In the genomic region with DNA sequence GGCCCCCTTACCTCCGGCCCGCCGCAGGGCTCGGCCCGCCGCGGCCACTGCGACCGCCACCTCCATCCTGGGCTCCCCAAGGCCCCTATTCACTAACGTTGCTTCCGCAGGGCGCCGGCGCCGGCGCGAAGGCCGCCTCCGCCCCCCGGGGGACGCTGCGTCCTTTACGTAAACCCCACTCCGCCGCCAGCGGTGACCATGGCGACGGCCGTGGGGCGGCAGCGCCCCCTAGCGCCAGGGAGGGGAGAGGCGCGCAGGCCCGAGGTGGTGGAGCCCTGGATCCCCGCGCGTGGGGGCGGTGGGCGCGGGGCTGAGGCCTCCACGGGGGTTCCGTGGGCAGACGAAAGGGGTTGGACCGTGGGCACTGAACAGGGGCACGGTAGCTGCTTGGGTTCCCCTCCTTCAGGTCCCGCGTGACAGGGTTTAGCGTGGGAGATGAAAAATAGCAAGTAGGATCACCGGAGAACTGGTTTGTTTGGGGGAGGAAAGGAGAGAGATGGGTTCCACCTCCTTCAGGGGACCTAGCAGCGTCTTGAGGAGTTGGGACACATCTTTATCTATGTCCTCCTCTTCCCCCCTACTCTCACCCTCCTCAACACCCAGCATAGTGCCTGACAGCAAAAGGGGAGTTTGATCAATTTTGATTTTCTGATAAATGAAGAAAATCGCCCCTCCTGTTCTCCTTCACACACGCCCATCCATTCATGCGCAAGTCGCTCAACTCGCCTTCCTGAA, we compare ENCODE assay signal across 8 mouse cellular contexts. TPM values are rescaled to one million over a fixed set of nuclear protein-coding genes. Genes with fewer than 3 reads are reported as not detected.
A peak's percentile ranks its signal among the peaks of the same experiment; 100 is the strongest.
DNase-seq lines count a peak whose midpoint lies in the region; ATAC-seq and TF ChIP-seq lines count a peak whose summit lies in the region.

A gene (minus strand): TSS at position 68 of the 735 bp plus-strand sequence.

- H3K27me3 ChIP-seq in embryonic facial prominence, embryonic 12.5 days: peaks cover 9% of the 10 kb centered on the region; the same call in 1 of the 2 replicates
- peaks cover 74% of the 10 kb centered on the region for H3K27me3 ChIP-seq in heart, embryonic 10.5 days (ENCODE audit: insufficient read depth, poor library complexity, severe bottlenecking)
- H3K27me3 ChIP-seq in kidney, embryonic 16.5 days (ENCODE audit: insufficient read depth, low read length): peaks cover 7% of the 10 kb centered on the region; the same call in 1 of the 2 replicates
- H3K27me3 ChIP-seq in liver, embryonic 14.5 days (ENCODE audit: control insufficient read depth, insufficient read depth, low read length): peaks cover 7% of the 10 kb centered on the region
- no peaks in the 10 kb centered on the region for H3K27me3 ChIP-seq in stomach, embryonic 14.5 days (ENCODE audit: control insufficient read depth, insufficient read depth, low read length)

- H3K4me2 ChIP-seq in embryonic facial prominence, embryonic 12.5 days (replicated peaks): peak within 1 kb of the TSS; percentile 99
- peak within 1 kb of the TSS; percentile 97 for H3K4me2 ChIP-seq in kidney, embryonic 16.5 days (replicated peaks; ENCODE audit: low read depth, low read length)
- H3K4me2 ChIP-seq in liver, embryonic 14.5 days (ENCODE audit: low read depth): peak within 1 kb of the TSS; percentile 55
- peak within 1 kb of the TSS; percentile 96 for H3K4me2 ChIP-seq in stomach, embryonic 14.5 days (replicated peaks; ENCODE audit: low read depth, low read length)

- peak; percentile 76 for TF ChIP-seq CTCF in liver, embryonic 14.5 days (IDR thresholded peaks at IDR 0.05; ENCODE audit: low read depth)

- H3K9ac ChIP-seq in embryonic facial prominence, embryonic 12.5 days: peak within 1 kb of the TSS; percentile 82
- H3K9ac ChIP-seq in kidney, embryonic 16.5 days (replicated peaks; ENCODE audit: low read length): peak within 1 kb of the TSS; percentile 83
- no peak within 1 kb of the TSS for H3K9ac ChIP-seq in liver, embryonic 14.5 days (replicated peaks)
- H3K9ac ChIP-seq in stomach, embryonic 14.5 days (replicated peaks; ENCODE audit: low read depth, low read length): peak within 1 kb of the TSS; percentile 56

- ATAC-seq in embryonic facial prominence, embryonic 12.5 days (ENCODE audit: insufficient number of reproducible peaks, insufficient read depth, low FRiP score, low TSS enrichment): peak; percentile 57
- ATAC-seq in kidney, embryonic 16.5 days (ENCODE audit: low FRiP score, low TSS enrichment): peak; percentile 69; the same call in 1 of the 2 replicates
- peak; percentile 43; the same call in 1 of the 2 replicates for ATAC-seq in liver, embryonic 14.5 days (ENCODE audit: insufficient read depth)
- ATAC-seq in stomach, embryonic 14.5 days (ENCODE audit: insufficient number of reproducible peaks, insufficient read depth, low FRiP score, low read depth): peak; percentile 76

- no peak for TF ChIP-seq EP300 in liver, embryonic 14.5 days (IDR thresholded peaks at IDR 0.05; ENCODE audit: low read depth)

- H3K4me1 ChIP-seq in embryonic facial prominence, embryonic 12.5 days: peaks cover 11% of the 10 kb centered on the region; the same call in 1 of the 2 replicates
- H3K4me1 ChIP-seq in heart, embryonic 10.5 days: peaks cover 25% of the 10 kb centered on the region
- peaks cover 32% of the 10 kb centered on the region for H3K4me1 ChIP-seq in kidney, embryonic 16.5 days (ENCODE audit: insufficient read depth, low read length)
- peaks cover 0 to 7% of the 10 kb centered on the region in 2 experiments; a peak in 1 of 4 replicates for H3K4me1 ChIP-seq in liver, embryonic 14.5 days (replicated peaks; ENCODE audit: control insufficient read depth in 2 of 2, insufficient read depth in 2 of 2, low read length in 1 of 2)
- H3K4me1 ChIP-seq in stomach, embryonic 14.5 days (ENCODE audit: control insufficient read depth, insufficient read depth, low read length): peaks cover 18% of the 10 kb centered on the region

- no peak within 1 kb of the TSS for H3K27ac ChIP-seq in embryonic facial prominence, embryonic 12.5 days
- peak within 1 kb of the TSS; percentile 81 for H3K27ac ChIP-seq in heart, embryonic 10.5 days
- no peak within 1 kb of the TSS for H3K27ac ChIP-seq in kidney, embryonic 16.5 days (ENCODE audit: low read length)
- no peak within 1 kb of the TSS for H3K27ac ChIP-seq in liver, embryonic 14.5 days
- no peak within 1 kb of the TSS for H3K27ac ChIP-seq in stomach, embryonic 14.5 days (ENCODE audit: low read length)

- no peaks in the 10 kb centered on the region for H3K36me3 ChIP-seq in embryonic facial prominence, embryonic 12.5 days
- no peaks in the 10 kb centered on the region for H3K36me3 ChIP-seq in heart, embryonic 10.5 days
- H3K36me3 ChIP-seq in kidney, embryonic 16.5 days (ENCODE audit: insufficient read depth, low read length): no peaks in the 10 kb centered on the region
- no peaks in the 10 kb centered on the region for H3K36me3 ChIP-seq in liver, embryonic 14.5 days (replicated peaks; ENCODE audit: control insufficient read depth, insufficient read depth, low read depth)
- H3K36me3 ChIP-seq in stomach, embryonic 14.5 days (ENCODE audit: control insufficient read depth, insufficient read depth, low read length): no peaks in the 10 kb centered on the region

- H3K4me3 ChIP-seq in embryonic facial prominence, embryonic 12.5 days: peak within 1 kb of the TSS; percentile 79
- H3K4me3 ChIP-seq in heart, embryonic 10.5 days: peak within 1 kb of the TSS; percentile 77
- H3K4me3 ChIP-seq in kidney, embryonic 16.5 days (ENCODE audit: low read length): peak within 1 kb of the TSS; percentile 73
- H3K4me3 ChIP-seq in liver, embryonic 14.5 days (ENCODE audit: insufficient read depth in 1 of 2, low read depth in 2 of 2, low read length in 2 of 2): peak within 1 kb of the TSS; percentile 39 to 54
- peak within 1 kb of the TSS; percentile 70 for H3K4me3 ChIP-seq in stomach, embryonic 14.5 days (ENCODE audit: low read depth, low read length)

- DNase-seq in 3T3-L1 (ENCODE audit: low read depth, low spot score): peak; percentile 63
- DNase-seq in adrenal gland, postnatal 36 days: peak; percentile 80 to 86
- DNase-seq in heart, embryonic 10.5 days (ENCODE audit: low spot score): peak; percentile 82
- DNase-seq in liver, embryonic 14.5 days (ENCODE audit: low read depth in 3 of 3, low spot score in 3 of 3): no peak
- peak; percentile 62 to 64 for DNase-seq in natural killer cell, adult 2 months (ENCODE audit: low spot score in 2 of 2)

- WGBS in embryonic facial prominence, embryonic 12.5 days: 8% methylated on average over 56 of the region's 56 CpGs
- WGBS in heart, embryonic 10.5 days: 9% methylated on average over 56 of the region's 56 CpGs
- 7% methylated on average over 42 of the region's 56 CpGs for WGBS in kidney, embryonic 16.5 days
- WGBS in liver, embryonic 14.5 days (ENCODE audit: insufficient replicate concordance): 7% methylated on average over 56 of the region's 56 CpGs
- 6% methylated on average over 55 of the region's 56 CpGs for WGBS in stomach, embryonic 14.5 days

- H3K9me3 ChIP-seq in embryonic facial prominence, embryonic 12.5 days: no peaks in the 10 kb centered on the region
- H3K9me3 ChIP-seq in heart, embryonic 10.5 days: no peaks in the 10 kb centered on the region
- no peaks in the 10 kb centered on the region for H3K9me3 ChIP-seq in kidney, embryonic 16.5 days (ENCODE audit: low read length)
- no peaks in the 10 kb centered on the region for H3K9me3 ChIP-seq in liver, embryonic 14.5 days (ENCODE audit: control insufficient read depth, low read length)
- H3K9me3 ChIP-seq in stomach, embryonic 14.5 days (ENCODE audit: control insufficient read depth, low read depth, low read length): no peaks in the 10 kb centered on the region

RNA-seq across cellular contexts. Expression of the gene that starts here (rescaled TPM):
- total RNA-seq in adrenal gland, postnatal 36 days (2021): 1 to 10 TPM; 4.0 to 5.6 TPM
- polyA plus RNA-seq in embryonic facial prominence, embryonic 12.5 days (2016; fragmentation: Nextera tagmentation; extraction: Ambion mirVana): 3.0 and 3.1 TPM in 2 replicates
- polyA plus RNA-seq in heart, embryonic 10.5 days (2016; fragmentation: Nextera tagmentation; extraction: Ambion mirVana): 1.2 TPM in 2 replicates
- 3.2 and 4.2 TPM in 2 replicates for polyA plus RNA-seq in kidney, embryonic 16.5 days (2015; fragmentation: Nextera tagmentation; extraction: Ambion mirVana)
- 0.30 and 0.32 TPM in 2 replicates for polyA plus RNA-seq in liver, embryonic 14.5 days (2012; rRNA removed)
- polyA plus RNA-seq in liver, embryonic 14.5 days (2014; fragmentation: Nextera tagmentation; extraction: Ambion mirVana): 0.09 and 0.19 TPM in 2 replicates
- 2.9 and 3.5 TPM in 2 replicates for polyA plus RNA-seq in stomach, embryonic 14.5 days (2014; fragmentation: Nextera tagmentation; extraction: Ambion mirVana)

Comparison
In these comparisons a context has a peak if more than half of its experiments do, and no peak if none do; other contexts are left out.
1. Peak in ATAC-seq, H3K4me3 ChIP-seq and H3K4me2 ChIP-seq in liver, embryonic 14.5 days; RNA of the gene not detected or under 1 TPM.
2. DNase-seq: peak in 3T3-L1 (single experiment), adrenal gland, postnatal 36 days (2 of 2), heart, embryonic 10.5 days (single experiment) and natural killer cell, adult 2 months (2 of 2); none in liver, embryonic 14.5 days (0 of 3).
3. Peak in every context shown above with its lines, with median percentiles within 50 percentile points of each other: ATAC-seq, H3K4me2 ChIP-seq and H3K4me3 ChIP-seq.